19 mouse cellular contexts compared by ENCODE assay signal in genomic region chr12:100100707-100101030, GRCm38 (mm10).
"Had no signal": no experiment of that assay in that cellular context is flagged by ENCODE, and none has a peak within 500 bp of the region (broad histone marks: within the 10 kb centered on the region; RNA-seq: fewer than 3 reads in every experiment).

No protein-coding gene starts in this region.

- H3K9ac ChIP-seq: intestine, embryonic 15.5 days; liver, embryonic 12.5 days; liver, embryonic 15.5 days; lung, embryonic 15.5 days; midbrain, embryonic 12.5 days; neural tube, embryonic 13.5 days; stomach, embryonic 15.5 days had no signal

- H3K36me3 ChIP-seq: intestine, embryonic 15.5 days; liver, embryonic 12.5 days; liver, embryonic 15.5 days; lung, embryonic 15.5 days; midbrain, embryonic 12.5 days; neural tube, embryonic 13.5 days; stomach, embryonic 15.5 days had no signal

- H3K27me3 ChIP-seq: intestine, embryonic 15.5 days; liver, embryonic 12.5 days; lung, embryonic 15.5 days; neural tube, embryonic 13.5 days; stomach, embryonic 15.5 days had no signal

- H3K4me2 ChIP-seq: intestine, embryonic 15.5 days; liver, embryonic 12.5 days; liver, embryonic 15.5 days; lung, embryonic 15.5 days; midbrain, embryonic 12.5 days; neural tube, embryonic 13.5 days; stomach, embryonic 15.5 days had no signal

- DNase-seq: kidney, adult 11 months; kidney, adult 9 months; kidney, postnatal 14 days; left cerebral cortex, postnatal 4 days; liver; lung, adult 18-20 months; lung, postnatal 10 days; lung, postnatal 36 days; spleen, adult 18-20 months; thymus, adult 18-20 months; thymus, postnatal 4 days had no signal

- H3K27ac ChIP-seq: intestine, embryonic 15.5 days; liver, embryonic 12.5 days; liver, embryonic 15.5 days; lung, embryonic 15.5 days; midbrain, embryonic 12.5 days; neural tube, embryonic 13.5 days; stomach, embryonic 15.5 days had no signal

- H3K4me3 ChIP-seq: intestine, embryonic 15.5 days; liver, embryonic 12.5 days; liver, embryonic 15.5 days; lung, embryonic 15.5 days; midbrain, embryonic 12.5 days; neural tube, embryonic 13.5 days; stomach, embryonic 15.5 days had no signal

- ATAC-seq: liver, embryonic 12.5 days had no signal

- H3K9me3 ChIP-seq: intestine, embryonic 15.5 days; liver, embryonic 12.5 days; liver, embryonic 15.5 days; lung, embryonic 15.5 days; megakaryocyte, embryonic 14.5 days; midbrain, embryonic 12.5 days; neural tube, embryonic 13.5 days; stomach, embryonic 15.5 days had no signal

- H3K4me1 ChIP-seq: intestine, embryonic 15.5 days; liver, embryonic 12.5 days; liver, embryonic 15.5 days; midbrain, embryonic 12.5 days; neural tube, embryonic 13.5 days; stomach, embryonic 15.5 days had no signal
